In genomic region chr15:13084746-13085145, GRCm38 (mm10) we compare ENCODE assay signal across 12 mouse cellular contexts.
DNase-seq lines count a peak whose midpoint lies in the region.
"Had no signal": no experiment of that assay in that cellular context is flagged by ENCODE, and none has a peak within 500 bp of the region (broad histone marks: within the 10 kb centered on the region; RNA-seq: fewer than 3 reads in every experiment).

No protein-coding gene starts in this region.

- intact Hi-C loops in left cerebral cortex, postnatal 4 days (cut with DNase I): loop anchor here (10.0 kb wide), 1 partner anchor 90 kb away; the partner anchor contains the start of gene Cdh6

- DNase-seq in ovary, postnatal 36 days (ENCODE audit: low spot score): peak; percentile 5
- no peak for DNase-seq in ovary, postnatal 10 days (ENCODE audit: low spot score)
- DNase-seq in adrenal gland, adult 8-10 months: peak; percentile 50
- peak; percentile 57 to 58 for DNase-seq in adrenal gland, postnatal 36 days
- no peak for DNase-seq in embryo, embryonic 9.5 days (ENCODE audit: extremely low spot score)
- no peak for DNase-seq in left cerebral cortex, postnatal 4 days
- no peak for DNase-seq in c-Kit-positive CD71-positive TER-119-positive erythroid progenitor cells, embryonic 14.5 days (ENCODE audit: low spot score)
- DNase-seq: cerebellum, adult 11-12 months; cerebellum, adult 9-10 months; cerebellum, postnatal 25 days; gastrocnemius, postnatal 14 days; heart, postnatal 36 days had no signal

Comparison
In these comparisons a context has a peak if more than half of its experiments do, and no peak if none do; other contexts are left out.
1. DNase-seq: peak in ovary, postnatal 36 days (single experiment), adrenal gland, adult 8-10 months (single experiment) and adrenal gland, postnatal 36 days (2 of 2); none in ovary, postnatal 10 days (single experiment), embryo, embryonic 9.5 days (single experiment), left cerebral cortex, postnatal 4 days (single experiment) and c-Kit-positive CD71-positive TER-119-positive erythroid progenitor cells, embryonic 14.5 days (single experiment).